Mouse (Mus musculus) hematopoietic stem cell, adult 5-6 weeks (primary cell): Measurements from ENCODE around the gene Ankdd1b. TPM values are rescaled to one million over a fixed set of nuclear protein-coding genes. Genes with fewer than 3 reads are reported as not detected.

Experiments
- ATAC-seq, 2 experiments: fragments of 125-278 bp in 1 of 2; replicated peaks in 1 of 2; 2 replicates each; pipeline ENCODE4 v1.8.0; 2016 to 2017; ENCODE audit warnings: inconsistent platforms in 2 of 2, mild to moderate bottlenecking in 2 of 2, moderate number of reproducible peaks in 2 of 2, low read depth in 1 of 2, moderate TSS enrichment in 1 of 2; ENCODE audit not compliant: low FRiP score in 2 of 2, poor library complexity in 2 of 2, severe bottlenecking in 2 of 2, insufficient read depth in 1 of 2, low TSS enrichment in 1 of 2
- total RNA-seq: library from RNA; stranded (forward); fragments of 172-1452, 232-1000 nt; gene quantifications from 2 replicates; pipeline ENCODE4 v1.2.3, GENCODE M21; 2017

The Ankdd1b gene
- total RNA-seq, 1 experiment from 2014 or later, result 0.25 TPM

DNA sequence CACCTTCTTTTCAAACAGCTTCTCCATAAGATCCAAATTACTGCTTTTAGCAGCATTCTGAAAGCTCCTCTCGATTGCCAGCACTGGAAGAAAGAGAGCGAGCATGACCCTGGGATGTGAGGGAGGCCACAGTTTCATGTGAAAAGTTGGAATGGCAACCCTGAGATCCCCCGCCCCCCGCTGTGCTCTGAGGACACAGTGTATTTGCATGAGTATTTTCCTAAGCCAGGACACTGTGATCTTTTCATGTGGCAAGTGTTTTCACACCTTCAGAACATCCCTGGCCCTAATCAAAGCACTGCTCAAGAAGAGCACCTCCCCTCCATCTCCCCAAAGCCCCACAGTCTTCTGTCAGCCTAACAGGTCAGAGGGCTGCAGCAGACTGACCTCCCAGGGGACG is 5.7 kb downstream of the Ankdd1b start:
- ATAC-seq, result no peak

- ATAC-seq, result no peak
Observed at GRCm38 (mm10) chr13:96462644-96463043, 8.4 kb downstream of the Ankdd1b start.

GRCm38 (mm10) chr13:96458606-96459005 is 12.4 kb downstream of the Ankdd1b start:
- no peak for ATAC-seq

GRCm38 (mm10) chr13:96458018-96458417 is 13.0 kb downstream of the Ankdd1b start:
- ATAC-seq, result no peak

DNA sequence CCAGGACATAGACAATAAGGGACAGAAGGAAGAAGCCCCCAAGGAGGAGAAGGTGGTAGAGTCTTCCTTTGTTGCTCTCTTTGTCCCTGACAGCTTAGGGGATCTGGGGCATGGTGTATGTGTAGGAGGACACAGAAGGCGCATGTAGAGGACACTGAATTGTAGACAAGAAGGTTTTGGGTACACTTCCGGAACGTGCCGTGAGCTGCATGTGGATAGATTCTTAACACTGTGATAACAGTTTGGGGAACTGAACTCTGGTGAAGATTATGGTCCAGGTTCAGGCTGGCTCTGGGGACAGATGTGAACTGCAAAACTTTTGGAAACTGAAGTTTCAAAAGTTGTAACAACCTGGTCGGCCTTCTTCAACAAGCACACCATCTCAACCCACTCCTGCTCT is 13.4 kb downstream of the Ankdd1b start:
- ATAC-seq, result no peak

GRCm38 (mm10) chr13:96454288-96454687 is 16.7 kb downstream of the Ankdd1b start:
- ATAC-seq, result no peak

- no peak for ATAC-seq
Observed at GRCm38 (mm10) chr13:96452621-96453020, 18.4 kb downstream of the Ankdd1b start.

GRCm38 (mm10) chr13:96451386-96452140 is 19.4 kb downstream of the Ankdd1b start:
- no peak for ATAC-seq

GRCm38 (mm10) chr13:96450869-96451268 is 20.1 kb downstream of the Ankdd1b start:
- ATAC-seq, result no peak

DNA sequence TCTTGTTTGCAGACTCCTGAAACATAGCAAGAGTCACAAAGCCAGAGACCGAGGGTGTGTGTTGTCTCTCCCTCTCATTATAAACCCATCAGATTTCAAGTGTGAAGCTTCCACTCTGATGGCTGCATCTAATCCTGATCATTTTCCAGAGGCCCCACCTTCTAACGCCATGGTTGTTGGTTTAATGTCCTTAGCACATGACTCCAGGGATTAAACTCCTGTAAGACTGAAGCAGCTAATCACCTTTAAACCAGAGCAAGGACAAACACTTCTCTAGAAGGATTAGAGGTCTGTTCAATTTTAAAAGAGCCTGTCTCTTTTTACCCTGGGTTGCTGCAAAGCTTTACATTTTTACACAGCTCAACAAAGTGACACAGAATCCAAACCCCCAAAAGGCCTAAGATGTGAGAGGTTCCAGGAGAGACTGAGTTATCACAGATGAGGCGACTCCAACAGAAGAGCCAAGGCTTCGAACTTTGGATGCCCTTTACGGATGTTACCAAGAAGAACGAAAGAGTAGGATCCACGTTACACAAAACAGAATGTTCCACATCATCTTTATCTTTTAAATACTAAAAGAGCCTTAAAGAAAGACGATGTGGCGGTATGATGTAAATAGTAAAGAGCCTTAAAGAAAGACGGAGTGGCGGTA is 20.7 kb downstream of the Ankdd1b start:
- ATAC-seq, result no peak

DNA sequence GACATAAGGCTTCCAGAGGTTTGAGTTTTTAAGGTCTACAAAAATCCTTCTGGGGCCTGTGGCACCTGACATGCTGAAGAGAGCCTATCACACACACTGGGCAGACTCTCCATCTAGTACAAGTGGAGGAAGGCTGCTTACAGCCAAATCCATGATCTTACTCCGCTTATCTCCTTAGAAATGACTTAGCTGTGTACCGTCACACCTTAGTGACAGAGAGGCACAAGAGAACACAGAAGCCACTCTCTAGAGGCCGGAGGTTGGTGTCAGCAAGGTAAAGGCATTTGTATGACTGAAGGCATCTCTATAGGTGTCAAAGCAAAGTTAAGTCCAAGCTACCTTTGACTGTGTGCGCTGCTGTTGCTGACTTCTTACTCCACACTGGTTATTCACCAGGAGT is 30.6 kb downstream of the Ankdd1b start:
- ATAC-seq, result no peak

GRCm38 (mm10) chr13:96436921-96437320 is 34.1 kb downstream of the Ankdd1b start:
- ATAC-seq, result no peak

DNA sequence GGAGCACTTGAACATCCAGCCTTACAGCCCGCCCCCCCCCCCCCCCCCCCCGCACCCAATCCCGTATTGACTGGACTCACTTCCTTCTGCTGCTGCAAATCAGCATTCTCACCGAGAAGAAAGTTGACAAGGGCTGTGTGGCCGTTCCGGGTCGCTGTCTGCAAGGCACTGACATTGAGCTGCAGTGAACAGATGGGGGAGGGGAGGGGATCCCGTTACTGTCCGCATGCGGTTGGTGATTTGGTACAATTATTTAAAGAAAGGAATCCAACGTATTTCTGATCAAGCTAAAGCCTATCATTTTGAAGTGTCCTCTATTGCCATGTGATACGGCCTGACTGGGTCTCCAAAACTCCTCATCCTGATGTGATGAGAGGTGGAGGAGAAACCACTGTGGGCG is 35.2 kb downstream of the Ankdd1b start:
- ATAC-seq, result no peak

DNA sequence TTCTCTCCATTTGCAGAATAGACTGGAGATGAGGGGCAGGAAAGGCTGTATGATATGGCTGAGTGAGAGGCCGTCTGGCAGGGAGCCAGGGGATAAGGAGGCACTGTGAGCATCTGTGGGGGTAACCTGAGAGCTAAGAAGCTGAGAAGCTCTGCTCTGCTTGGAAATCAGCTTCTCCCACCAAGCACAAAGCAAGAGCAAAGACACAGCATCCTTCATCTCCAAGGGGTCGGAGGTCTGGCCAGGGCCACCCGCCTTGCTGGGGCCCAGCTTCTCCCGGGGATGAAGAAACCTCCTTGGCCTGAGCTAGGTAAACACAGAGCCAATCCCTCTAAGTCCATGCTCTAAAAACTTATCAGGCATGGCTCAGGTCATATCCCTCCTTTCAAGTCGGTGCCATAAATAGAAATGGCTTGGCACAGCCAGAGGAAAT is 36.1 kb downstream of the Ankdd1b start:
- no peak for ATAC-seq

DNA sequence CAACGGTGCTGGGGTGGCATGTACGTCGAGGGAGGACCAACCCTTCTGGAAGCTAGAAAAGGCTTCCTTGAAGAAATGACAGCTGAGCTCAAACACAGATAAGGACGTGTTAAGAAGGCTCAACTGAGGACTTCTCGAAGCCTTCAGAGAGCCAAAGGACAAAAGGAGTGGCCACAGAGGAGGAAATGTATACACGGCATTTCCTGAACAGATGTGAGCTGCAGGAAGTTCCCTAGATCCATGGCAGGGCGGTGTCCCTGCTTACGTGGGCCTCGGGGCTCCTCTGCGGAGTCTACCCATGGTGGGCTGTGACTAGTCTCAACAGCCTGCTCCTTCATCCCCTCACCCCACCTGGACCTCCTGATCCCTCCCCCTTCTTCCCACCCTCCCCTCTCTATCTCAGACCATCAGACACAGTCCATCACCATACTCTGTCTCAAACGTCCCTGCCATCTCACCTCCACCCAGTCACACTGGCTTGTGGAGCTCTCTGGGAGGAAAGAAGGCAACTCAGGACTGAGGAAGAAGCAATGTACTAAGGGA is 37.3 kb downstream of the Ankdd1b start:
- peak; percentile 61 to 63; a peak in 3 of 4 replicates for ATAC-seq

DNA sequence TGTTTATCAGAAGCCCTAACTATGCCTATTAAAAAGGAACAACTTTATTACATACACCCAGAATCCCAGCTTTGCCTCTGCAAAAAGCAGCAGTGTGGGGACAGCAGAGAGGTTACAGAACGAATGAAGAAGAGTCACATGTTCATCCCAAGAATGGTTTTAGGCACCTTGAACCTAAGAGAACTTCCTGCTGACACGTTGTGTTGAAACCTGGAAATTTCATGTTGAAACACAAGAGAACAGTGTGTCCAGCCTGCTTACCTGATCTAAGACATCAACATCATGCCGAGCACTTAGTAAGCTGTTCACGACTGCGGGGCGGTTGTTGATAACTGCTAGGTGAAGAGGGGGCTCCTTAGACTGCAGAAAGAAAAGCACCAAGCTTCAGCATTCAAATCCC is 38.0 kb downstream of the Ankdd1b start:
- ATAC-seq, result no peak

GRCm38 (mm10) chr13:96432376-96432811 is 38.6 kb downstream of the Ankdd1b start:
- ATAC-seq, result no peak

DNA sequence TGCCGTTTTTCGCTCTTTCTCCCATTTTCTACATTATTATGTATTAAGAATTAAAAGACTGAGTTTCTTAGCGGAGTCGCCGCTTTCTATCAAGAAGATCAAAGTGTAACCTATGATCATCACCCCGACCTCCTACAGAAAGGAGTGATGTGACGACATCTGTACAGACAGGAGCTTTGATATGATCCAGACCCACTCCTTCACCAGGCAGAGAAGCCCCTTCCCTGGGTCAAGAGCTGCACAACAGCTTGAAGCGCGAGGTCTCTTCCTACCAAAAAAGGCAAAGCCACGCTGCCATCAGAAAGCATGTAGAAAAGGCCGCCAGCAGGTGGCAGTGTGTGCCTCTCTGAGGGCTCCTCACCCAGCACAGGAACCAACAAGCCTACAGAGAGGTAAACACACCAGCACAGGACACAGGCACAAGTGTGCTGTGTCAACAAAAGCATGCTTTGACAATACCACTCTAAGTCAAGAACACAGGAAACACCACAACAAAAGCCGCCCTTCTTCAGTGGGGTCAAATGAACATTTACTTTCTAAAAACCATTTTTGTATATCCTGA is 39.3 kb downstream of the Ankdd1b start:
- peak; percentile 68 to 70; a peak in 3 of 4 replicates for ATAC-seq
